Mouse (Mus musculus): Measurements from ENCODE around the gene Fam241a.

Gene Fam241a

GRCm38 (mm10) chr3:127895792-127896541 is at the start of gene Fam241a:
Gene Fam241a (minus strand): TSS chr3:127896324.
- DNase-seq (ENCODE audit: low read depth, low spot score), result peak; percentile 81

- DNase-seq (ENCODE audit: low read depth, low spot score), result no peak
Measured at GRCm38 (mm10) chr3:127932453-127932852, 36.3 kb upstream of the Fam241a start.

GRCm38 (mm10) chr3:127930326-127931012 is 34.3 kb upstream of the Fam241a start:
- no peak for DNase-seq (ENCODE audit: low read depth, low spot score)

GRCm38 (mm10) chr3:127929921-127930320 is 33.8 kb upstream of the Fam241a start:
- peak; percentile 31 for DNase-seq (ENCODE audit: low read depth, low spot score)

- no peak for DNase-seq (ENCODE audit: low read depth, low spot score)
Measured at GRCm38 (mm10) chr3:127926635-127927183, 30.6 kb upstream of the Fam241a start.

GRCm38 (mm10) chr3:127924464-127924863 is 28.3 kb upstream of the Fam241a start:
- DNase-seq (ENCODE audit: low read depth, low spot score), result no peak

- DNase-seq (ENCODE audit: low read depth, low spot score), result peak; percentile 6
Measured at GRCm38 (mm10) chr3:127923183-127923582, 27.1 kb upstream of the Fam241a start.

- no peak for DNase-seq (ENCODE audit: low read depth, low spot score)
Measured at GRCm38 (mm10) chr3:127922125-127922524, 26.0 kb upstream of the Fam241a start.

GRCm38 (mm10) chr3:127917999-127918661 is 22.0 kb upstream of the Fam241a start:
- no peak for DNase-seq (ENCODE audit: low read depth, low spot score)

- DNase-seq (ENCODE audit: low read depth, low spot score), result no peak
Measured at GRCm38 (mm10) chr3:127917549-127917948, 21.4 kb upstream of the Fam241a start.

GRCm38 (mm10) chr3:127915656-127916334 is 19.7 kb upstream of the Fam241a start:
- no peak for DNase-seq (ENCODE audit: low read depth, low spot score)

GRCm38 (mm10) chr3:127913885-127914709 is 18.0 kb upstream of the Fam241a start:
- DNase-seq (ENCODE audit: low read depth, low spot score), result peak; percentile 20

- no peak for DNase-seq (ENCODE audit: low read depth, low spot score)
Measured at GRCm38 (mm10) chr3:127909941-127910340, 13.8 kb upstream of the Fam241a start.

GRCm38 (mm10) chr3:127894981-127895779 is 944 bp downstream of the Fam241a start:
- no peak for DNase-seq (ENCODE audit: low read depth, low spot score)

- no peak for DNase-seq (ENCODE audit: low read depth, low spot score)
Measured at GRCm38 (mm10) chr3:127893902-127894301, 2.2 kb downstream of the Fam241a start.

- DNase-seq (ENCODE audit: low read depth, low spot score), result no peak
Measured at GRCm38 (mm10) chr3:127891906-127892305, 4.2 kb downstream of the Fam241a start.

GRCm38 (mm10) chr3:127890008-127890407 is 6.1 kb downstream of the Fam241a start:
- DNase-seq (ENCODE audit: low read depth, low spot score), result no peak

- no peak for DNase-seq (ENCODE audit: low read depth, low spot score)
Measured at GRCm38 (mm10) chr3:127889570-127889969, 6.6 kb downstream of the Fam241a start.

GRCm38 (mm10) chr3:127881684-127882083 is 14.4 kb downstream of the Fam241a start:
- no peak for DNase-seq (ENCODE audit: low read depth, low spot score)

- no peak for DNase-seq (ENCODE audit: low read depth, low spot score)
Measured at GRCm38 (mm10) chr3:127879968-127880367, 16.2 kb downstream of the Fam241a start.

All from 3T3-L1 (cell line).